22 mouse cellular contexts compared by ENCODE assay signal in the genomic region with DNA sequence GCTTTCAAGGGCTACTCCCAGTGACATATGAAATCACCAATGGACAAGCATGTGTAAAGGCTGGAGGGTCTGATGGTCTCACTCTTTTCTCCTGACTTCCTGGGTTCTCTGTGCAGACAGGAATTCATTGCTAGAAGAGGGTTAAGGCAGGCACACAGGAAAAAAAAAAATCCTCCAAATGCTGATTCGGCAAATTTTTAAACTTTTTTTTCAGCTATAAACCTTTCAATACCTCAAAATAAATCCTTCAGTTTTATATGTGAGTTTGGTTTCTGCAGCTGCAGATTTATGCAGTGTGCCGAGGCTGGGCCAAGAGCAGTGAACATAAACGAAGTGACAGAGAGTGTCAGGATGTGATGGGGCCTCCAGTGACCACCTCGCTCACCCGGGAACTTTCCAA.
A peak's percentile ranks its signal among the peaks of the same experiment; 100 is the strongest.
DNase-seq lines count a peak whose midpoint lies in the region; ATAC-seq and TF ChIP-seq lines count a peak whose summit lies in the region.
"Had no signal": no experiment of that assay in that cellular context is flagged by ENCODE, and none has a peak within 500 bp of the region (broad histone marks: within the 10 kb centered on the region; RNA-seq: fewer than 3 reads in every experiment).

No protein-coding gene starts in this region.

- no peak overlapping the region for H3ac ChIP-seq in myocyte (ENCODE audit: control insufficient read depth, insufficient read length)

- intact Hi-C loops in heart, postnatal 36 days (cut with DNase I), result no loop called here

- H3K4me3 ChIP-seq in forebrain, embryonic 10.5 days, result no peak overlapping the region
- no peak overlapping the region for H3K4me3 ChIP-seq in forebrain, embryonic 14.5 days (ENCODE audit: low read depth, low read length)
- no peak overlapping the region for H3K4me3 ChIP-seq in CH12.LX (replicated peaks in 1 of 3; ENCODE audit: low read depth in 2 of 3, low read length in 2 of 3, poor library complexity in 1 of 3)
- H3K4me3 ChIP-seq in myocyte, result no peak overlapping the region
- H3K4me3 ChIP-seq: embryonic facial prominence, embryonic 15.5 days; forebrain, embryonic 12.5 days; heart, adult 2 months; heart, embryonic 15.5 days; hindbrain, embryonic 13.5 days had no signal

- ATAC-seq in forebrain, embryonic 14.5 days, result no peak
- ATAC-seq: CD4-positive, CD25-positive, alpha-beta regulatory T cell, adult 4 months; forebrain, postnatal 0 days; hindbrain, postnatal 0 days had no signal

- no peak for TF ChIP-seq EP300 in CH12.LX (IDR thresholded peaks at IDR 0.05; ENCODE audit: low read length)

- H3K79me2 ChIP-seq in CH12.LX (replicated peaks; ENCODE audit: control insufficient read depth, extremely low read depth, insufficient read depth, poor library complexity, severe bottlenecking) (no peaks in the 10 kb centered on the region), myocyte (ENCODE audit: control insufficient read depth, insufficient read depth) (no peaks in the 10 kb centered on the region)

- DNase-seq in forebrain, embryonic 10.5 days (ENCODE audit: extremely low spot score, low spot score), result no peak
- DNase-seq in forebrain, embryonic 14.5 days (ENCODE audit: low spot score), result no peak
- DNase-seq in kidney, postnatal 4 days, result peak; percentile 12 to 15
- DNase-seq in kidney, adult 8-10 months, result no peak
- DNase-seq in CH12.LX (ENCODE audit: extremely low read depth), result no peak
- DNase-seq in heart, postnatal 36 days, result no peak
- DNase-seq: adrenal gland, adult 2 months; adrenal gland, postnatal 25 days; B cell, adult 2 months; cerebellum, adult 2 months; cerebellum, postnatal 10 days; forebrain, postnatal 0 days; heart, adult 2 months; heart, postnatal 14 days had no signal

- TF ChIP-seq RAD21 in CH12.LX (IDR thresholded peaks at IDR 0.05; ENCODE audit: low read depth, low read length), result no peak

- TF ChIP-seq POLR2A in CH12.LX (IDR thresholded peaks at IDR 0.05; ENCODE audit: low read depth, low read length) (no peak), myocyte (IDR thresholded peaks at IDR 0.05; ENCODE audit: insufficient read length, low read depth) (no peak)

- TF ChIP-seq CTCF in CH12.LX (conservative IDR thresholded peaks at IDR 0.05 in 1 of 2, IDR thresholded peaks at IDR 0.05 in 1 of 2; ENCODE audit: low read depth in 2 of 2, low read length in 2 of 2), result no peak

- WGBS in forebrain, embryonic 10.5 days, result 70% methylated on average over 5 of the region's 5 CpGs
- 76% methylated on average over 5 of the region's 5 CpGs for WGBS in forebrain, embryonic 14.5 days

- H3K4me1 ChIP-seq in forebrain, embryonic 10.5 days, result peaks cover 56% of the 10 kb centered on the region
- H3K4me1 ChIP-seq in forebrain, embryonic 14.5 days (ENCODE audit: control insufficient read depth, insufficient read depth, low read length), result peaks cover 8% of the 10 kb centered on the region; the same call in 1 of the 2 replicates
- H3K4me1 ChIP-seq in CH12.LX (ENCODE audit: control insufficient read depth in 1 of 2, insufficient read depth in 2 of 2), result no peaks in the 10 kb centered on the region
- H3K4me1 ChIP-seq: embryonic facial prominence, embryonic 15.5 days; heart, embryonic 15.5 days had no signal

- H3K36me3 ChIP-seq in forebrain, embryonic 10.5 days (replicated peaks), result no peaks in the 10 kb centered on the region
- no peaks in the 10 kb centered on the region for H3K36me3 ChIP-seq in forebrain, embryonic 14.5 days (ENCODE audit: control insufficient read depth, insufficient read depth, low read length)
- H3K36me3 ChIP-seq in CH12.LX (replicated peaks in 1 of 2; ENCODE audit: control insufficient read depth in 1 of 2, insufficient read depth in 1 of 2, low read length in 1 of 2) (no peaks in the 10 kb centered on the region), myocyte (ENCODE audit: control insufficient read depth, insufficient read depth) (no peaks in the 10 kb centered on the region)
- H3K36me3 ChIP-seq: embryonic facial prominence, embryonic 15.5 days; forebrain, embryonic 12.5 days; heart, embryonic 15.5 days; hindbrain, embryonic 13.5 days had no signal

- H3K9ac ChIP-seq in forebrain, embryonic 14.5 days (ENCODE audit: low read length), result no peak overlapping the region
- H3K9ac ChIP-seq in CH12.LX (ENCODE audit: insufficient read depth, low read depth), result no peak overlapping the region
- H3K9ac ChIP-seq: embryonic facial prominence, embryonic 15.5 days; forebrain, embryonic 12.5 days; forebrain, postnatal 0 days; heart, embryonic 15.5 days; hindbrain, embryonic 13.5 days had no signal

- H3K4me2 ChIP-seq in forebrain, embryonic 14.5 days (ENCODE audit: low read length), result no peak overlapping the region
- no peak overlapping the region for H3K4me2 ChIP-seq in CH12.LX (ENCODE audit: insufficient read depth, low read depth, poor library complexity, severe bottlenecking)
- peak overlapping the region; percentile 28 for H3K4me2 ChIP-seq in myocyte (ENCODE audit: low read depth)
- H3K4me2 ChIP-seq: embryonic facial prominence, embryonic 15.5 days; forebrain, embryonic 12.5 days; heart, embryonic 11.5 days; heart, embryonic 15.5 days; hindbrain, embryonic 13.5 days had no signal

- in situ Hi-C loops in CH12.LX (cut with MboI; ENCODE audit: low pct_ligation_motif_present, low pct_unique_long_range_greater_than_20kb, low sequenced_read_pairs), result no loop called here

- no peaks in the 10 kb centered on the region for H3K9me3 ChIP-seq in forebrain, embryonic 10.5 days
- H3K9me3 ChIP-seq in forebrain, embryonic 14.5 days (replicated peaks; ENCODE audit: control insufficient read depth, low read length), result no peaks in the 10 kb centered on the region
- H3K9me3 ChIP-seq in CH12.LX (replicated peaks; ENCODE audit: low read length), result peaks cover 74% of the 10 kb centered on the region
- H3K9me3 ChIP-seq: embryonic facial prominence, embryonic 15.5 days; forebrain, embryonic 12.5 days; heart, embryonic 15.5 days; hindbrain, embryonic 13.5 days had no signal

- no peaks in the 10 kb centered on the region for H3K27me3 ChIP-seq in forebrain, embryonic 10.5 days (ENCODE audit: poor library complexity, severe bottlenecking)
- H3K27me3 ChIP-seq in forebrain, embryonic 14.5 days (replicated peaks; ENCODE audit: control insufficient read depth, insufficient read depth, low read length), result no peaks in the 10 kb centered on the region
- H3K27me3 ChIP-seq in CH12.LX (replicated peaks), result no peaks in the 10 kb centered on the region
- H3K27me3 ChIP-seq in myocyte (ENCODE audit: control insufficient read depth, insufficient read depth, insufficient read length), result no peaks in the 10 kb centered on the region
- H3K27me3 ChIP-seq: forebrain, embryonic 12.5 days; heart, embryonic 15.5 days; hindbrain, embryonic 13.5 days had no signal

- H3K27ac ChIP-seq in forebrain, embryonic 10.5 days, result peak overlapping the region; percentile 67
- H3K27ac ChIP-seq in forebrain, embryonic 14.5 days (ENCODE audit: low read depth, low read length), result no peak overlapping the region
- H3K27ac ChIP-seq in CH12.LX (ENCODE audit: insufficient read depth, low read depth), result no peak overlapping the region
- H3K27ac ChIP-seq: embryonic facial prominence, embryonic 15.5 days; heart, adult 2 months; heart, embryonic 15.5 days; hindbrain, embryonic 13.5 days; hindbrain, postnatal 0 days had no signal

- dilution Hi-C loops in CH12.LX (cut with MboI; ENCODE audit: extremely low pct_ligation_motif_present, extremely low pct_unique_long_range_greater_than_20kb, low sequenced_read_pairs), result no loop called here

TF ChIP-seq in CH12.LX, 34 proteins besides CTCF, POLR2A, EP300 and RAD21:
- peak; percentile 80 for TF ChIP-seq MAFK (IDR thresholded peaks at IDR 0.05; ENCODE audit: insufficient replicate concordance, low read length)
- no peak for TF ChIP-seq ETS1 (conservative IDR thresholded peaks at IDR 0.05; ENCODE audit: low read depth, low read length)

TF ChIP-seq in myocyte, 11 proteins besides CTCF, POLR2A, EP300 and RAD21:
- TF ChIP-seq MAX (IDR thresholded peaks at IDR 0.05; ENCODE audit: low read depth), result no peak
- no peak for TF ChIP-seq USF1 (IDR thresholded peaks at IDR 0.05; ENCODE audit: low read depth)
- no peak for TF ChIP-seq REST (IDR thresholded peaks at IDR 0.05; ENCODE audit: insufficient read depth, insufficient read length)
- TF ChIP-seq E2F4 (IDR thresholded peaks at IDR 0.05; ENCODE audit: insufficient read depth), result no peak
- TF ChIP-seq CEBPB (IDR thresholded peaks at IDR 0.05; ENCODE audit: insufficient read depth, poor library complexity, severe bottlenecking), result no peak
- TF ChIP-seq MYOG (IDR thresholded peaks at IDR 0.05; ENCODE audit: control insufficient read depth in 1 of 3, insufficient read depth in 1 of 3, insufficient read length in 2 of 3, low read depth in 2 of 3), result no peak
- TF ChIP-seq TCF12 (IDR thresholded peaks at IDR 0.05; ENCODE audit: insufficient read depth, poor library complexity, severe bottlenecking), result no peak
- no peak for TF ChIP-seq TCF3 (IDR thresholded peaks at IDR 0.05; ENCODE audit: insufficient read length, low read depth)
- no peak for TF ChIP-seq MYOD1 (IDR thresholded peaks at IDR 0.05; ENCODE audit: control insufficient read depth in 1 of 3, insufficient read length in 2 of 3, low read depth in 2 of 3)
- no peak for TF ChIP-seq SRF (IDR thresholded peaks at IDR 0.05; ENCODE audit: control insufficient read depth, insufficient read length, low read depth)
- TF ChIP-seq POLR2AphosphoS2 (IDR thresholded peaks at IDR 0.05; ENCODE audit: insufficient read length, low read depth), result no peak
TF ChIP-seq in myocyte: peak in this region for 0.

Comparison
In these comparisons a context has a peak if more than half of its experiments do, and no peak if none do; other contexts are left out.
1. DNase-seq: peak in kidney, postnatal 4 days (2 of 2); none in forebrain, embryonic 10.5 days (single experiment), forebrain, embryonic 14.5 days (single experiment), kidney, adult 8-10 months (0 of 2), CH12.LX (single experiment) and heart, postnatal 36 days (0 of 2).